In the genomic region with DNA sequence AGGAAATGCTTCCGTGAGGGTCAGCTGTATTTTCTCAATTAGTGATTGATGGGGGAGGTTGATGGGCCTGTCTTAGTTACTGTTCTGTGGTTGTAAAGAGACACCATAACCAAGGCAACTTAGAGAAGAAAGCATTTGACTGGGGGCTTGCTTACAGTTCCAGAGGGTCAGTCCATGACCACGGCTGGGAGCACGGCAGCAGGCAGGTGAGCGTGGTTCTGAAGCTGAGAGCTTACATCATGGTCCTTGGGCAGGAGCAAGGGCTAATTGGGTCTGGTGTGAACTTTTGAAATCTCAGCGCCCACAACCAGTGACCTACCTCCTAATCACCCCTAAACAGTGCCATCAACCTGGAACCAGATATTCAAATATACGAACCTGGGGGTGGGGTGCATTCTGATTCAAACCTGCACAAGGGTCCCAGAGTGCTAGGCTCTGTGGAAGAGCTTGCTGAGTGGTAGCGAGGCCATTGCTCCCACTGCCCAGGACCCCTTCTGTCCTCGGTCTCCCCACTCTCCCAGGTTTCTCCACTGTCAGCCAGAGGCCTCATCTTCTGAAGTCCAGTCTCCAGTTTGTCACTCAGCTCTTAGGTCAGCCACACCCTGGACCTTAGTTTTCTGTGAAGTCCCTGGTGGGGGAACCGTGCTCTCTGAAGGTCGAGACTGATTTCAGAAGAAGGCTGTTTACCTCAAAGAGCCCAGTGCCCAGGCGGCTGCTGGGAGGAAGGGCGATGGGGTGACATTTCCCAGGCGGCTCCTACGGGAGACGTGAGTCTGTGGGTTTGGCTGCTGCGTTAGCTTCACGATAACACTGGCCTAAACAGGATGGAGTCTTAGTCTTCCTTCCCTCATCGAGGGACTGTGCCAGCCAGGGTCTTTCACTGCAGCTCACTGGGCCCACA, we compare ENCODE assay signal across 16 mouse cellular contexts. TPM values are rescaled to one million over a fixed set of nuclear protein-coding genes. Genes with fewer than 3 reads are reported as not detected.
A peak's percentile ranks its signal among the peaks of the same experiment; 100 is the strongest.
DNase-seq lines count a peak whose midpoint lies in the region; ATAC-seq and TF ChIP-seq lines count a peak whose summit lies in the region.
"Had no signal": no experiment of that assay in that cellular context is flagged by ENCODE, and none has a peak within 500 bp of the region (broad histone marks: within the 10 kb centered on the region; RNA-seq: fewer than 3 reads in every experiment).

No protein-coding gene starts in this region.

- H3K4me2 ChIP-seq in stomach, embryonic 15.5 days = no peak overlapping the region
- H3K4me2 ChIP-seq in stomach, postnatal 0 days (replicated peaks; ENCODE audit: low read depth) = no peak overlapping the region
- H3K4me2 ChIP-seq in liver, embryonic 13.5 days = peak overlapping the region; percentile 40; the same call in 1 of the 2 replicates
- H3K4me2 ChIP-seq in hindbrain, embryonic 12.5 days (replicated peaks) = no peak overlapping the region
- H3K4me2 ChIP-seq: intestine, embryonic 15.5 days; neural tube, embryonic 12.5 days had no signal

- peak; percentile 24 for DNase-seq in kidney, adult 18-20 months
- DNase-seq in kidney, adult 9 months = no peak
- no peak for DNase-seq in stomach, postnatal 0 days (ENCODE audit: low spot score)
- no peak for DNase-seq in liver, embryonic 13.5 days
- no peak for DNase-seq in left cerebral cortex, postnatal 36 days (ENCODE audit: low spot score in 2 of 2)
- DNase-seq: adrenal gland, adult 8-10 months; cerebellum, adult 11 months; left cerebral cortex, postnatal 4 days; midbrain, embryonic 14.5 days; thymus, postnatal 36 days had no signal

- 0 out of 2 replicates have a peak overlapping the region, but pooled peaks have one; percentile 16 for H3K27ac ChIP-seq in stomach, embryonic 15.5 days
- H3K27ac ChIP-seq in stomach, postnatal 0 days (replicated peaks) = no peak overlapping the region
- peak overlapping the region; percentile 53; the same call in 1 of the 2 replicates for H3K27ac ChIP-seq in liver, embryonic 13.5 days
- no peak overlapping the region for H3K27ac ChIP-seq in hindbrain, embryonic 12.5 days
- H3K27ac ChIP-seq: intestine, embryonic 15.5 days; neural tube, embryonic 12.5 days had no signal

- H3K36me3 ChIP-seq in stomach, embryonic 15.5 days = no peaks in the 10 kb centered on the region
- H3K36me3 ChIP-seq in stomach, postnatal 0 days (ENCODE audit: control insufficient read depth, insufficient read depth, low read length) = no peaks in the 10 kb centered on the region
- no peaks in the 10 kb centered on the region for H3K36me3 ChIP-seq in liver, embryonic 13.5 days
- H3K36me3 ChIP-seq in hindbrain, embryonic 12.5 days = no peaks in the 10 kb centered on the region
- H3K36me3 ChIP-seq: intestine, embryonic 15.5 days; neural tube, embryonic 12.5 days had no signal

- H3K27me3 ChIP-seq in stomach, embryonic 15.5 days (replicated peaks) = no peaks in the 10 kb centered on the region
- no peaks in the 10 kb centered on the region for H3K27me3 ChIP-seq in stomach, postnatal 0 days (ENCODE audit: control insufficient read depth, insufficient read depth, low read length)
- H3K27me3 ChIP-seq in liver, embryonic 13.5 days = no peaks in the 10 kb centered on the region
- 0 out of 2 replicates have a peak, but pooled peaks cover 4% of the 10 kb centered on the region for H3K27me3 ChIP-seq in hindbrain, embryonic 12.5 days
- H3K27me3 ChIP-seq: intestine, embryonic 15.5 days; neural tube, embryonic 12.5 days; Patski had no signal

- WGBS in stomach, embryonic 15.5 days = 60% methylated on average over 18 of the region's 18 CpGs
- 62% methylated on average over 18 of the region's 18 CpGs for WGBS in stomach, postnatal 0 days
- 31% methylated on average over 18 of the region's 18 CpGs for WGBS in liver, embryonic 13.5 days (ENCODE audit: insufficient replicate concordance)
- WGBS in hindbrain, embryonic 12.5 days = 81% methylated on average over 18 of the region's 18 CpGs

- no peak for ATAC-seq in stomach, embryonic 15.5 days (ENCODE audit: insufficient read depth, low FRiP score, low read depth)
- ATAC-seq in stomach, postnatal 0 days (ENCODE audit: low FRiP score, low TSS enrichment) = no peak
- ATAC-seq in liver, embryonic 13.5 days (ENCODE audit: low read depth) = no peak
- ATAC-seq in hindbrain, embryonic 12.5 days (ENCODE audit: low FRiP score) = no peak
- ATAC-seq: CD4-positive, CD25-positive, alpha-beta regulatory T cell, adult 4 months; intestine, embryonic 15.5 days; Patski had no signal

- H3K9me3 ChIP-seq in stomach, embryonic 15.5 days = no peaks in the 10 kb centered on the region
- H3K9me3 ChIP-seq in stomach, postnatal 0 days (ENCODE audit: control insufficient read depth, low read length) = no peaks in the 10 kb centered on the region
- no peaks in the 10 kb centered on the region for H3K9me3 ChIP-seq in liver, embryonic 13.5 days (replicated peaks)
- H3K9me3 ChIP-seq in hindbrain, embryonic 12.5 days (replicated peaks) = no peaks in the 10 kb centered on the region
- H3K9me3 ChIP-seq: intestine, embryonic 15.5 days; neural tube, embryonic 12.5 days had no signal

- no peak overlapping the region for H3K9ac ChIP-seq in stomach, embryonic 15.5 days
- H3K9ac ChIP-seq in stomach, postnatal 0 days (ENCODE audit: low read length) = no peak overlapping the region
- H3K9ac ChIP-seq in liver, embryonic 13.5 days = 0 out of 2 replicates have a peak overlapping the region, but pooled peaks have one; percentile 4
- no peak overlapping the region for H3K9ac ChIP-seq in hindbrain, embryonic 12.5 days
- H3K9ac ChIP-seq: intestine, embryonic 15.5 days; neural tube, embryonic 12.5 days had no signal

- intact Hi-C loops in left cerebral cortex, postnatal 36 days (cut with DNase I) = loop anchor here (5.0 kb wide), 1 partner anchor 95 kb away; the partner anchor contains the start of gene Grasp

- no peak overlapping the region for H3K4me3 ChIP-seq in stomach, embryonic 15.5 days (replicated peaks)
- no peak overlapping the region for H3K4me3 ChIP-seq in stomach, postnatal 0 days (ENCODE audit: low read depth, low read length)
- peak overlapping the region; percentile 32 for H3K4me3 ChIP-seq in liver, embryonic 13.5 days (replicated peaks)
- no peak overlapping the region for H3K4me3 ChIP-seq in hindbrain, embryonic 12.5 days
- H3K4me3 ChIP-seq: intestine, embryonic 15.5 days; neural tube, embryonic 12.5 days had no signal

- TF ChIP-seq EP300 in stomach, postnatal 0 days (optimal IDR thresholded peaks at IDR 0.05) = no peak

- H3K4me1 ChIP-seq in stomach, embryonic 15.5 days = peaks cover 16% of the 10 kb centered on the region
- no peaks in the 10 kb centered on the region for H3K4me1 ChIP-seq in stomach, postnatal 0 days (replicated peaks; ENCODE audit: control insufficient read depth, insufficient read depth)
- peaks cover 38% of the 10 kb centered on the region for H3K4me1 ChIP-seq in liver, embryonic 13.5 days (replicated peaks)
- peaks cover 6% of the 10 kb centered on the region; the same call in 1 of the 2 replicates for H3K4me1 ChIP-seq in hindbrain, embryonic 12.5 days
- H3K4me1 ChIP-seq: neural tube, embryonic 12.5 days had no signal

- TF ChIP-seq CTCF in stomach, postnatal 0 days (IDR thresholded peaks at IDR 0.05; ENCODE audit: low read depth) = no peak

RNA-seq across cellular contexts. Expression of gene 6030408B16Rik, which starts 24.2 kb away (rescaled TPM):
- polyA plus RNA-seq in stomach, embryonic 15.5 days (2015; fragmentation: Nextera tagmentation; extraction: Ambion mirVana) = 9.5 and 11.6 TPM in 2 replicates
- 2.4 TPM in 2 replicates for polyA plus RNA-seq in stomach, postnatal 0 days (2015; fragmentation: Nextera tagmentation; extraction: Ambion mirVana)
- 0.13 and 0.22 TPM in 2 replicates for polyA plus RNA-seq in liver, embryonic 13.5 days (2015; fragmentation: Nextera tagmentation; extraction: Ambion mirVana)
- 0.31 and 0.87 TPM in 2 replicates for polyA plus RNA-seq in hindbrain, embryonic 12.5 days (2016; fragmentation: Nextera tagmentation; extraction: Ambion mirVana)
- under 1 TPM; 0.27 to 0.37 TPM for total RNA-seq in left cerebral cortex, postnatal 36 days (2021)
- polyA plus RNA-seq: CD4-positive, CD25-positive, alpha-beta regulatory T cell, adult 4 months; Patski had no signal

RNA-seq across cellular contexts. Expression of gene Atg101, which starts 33.1 kb away (rescaled TPM):
- 66.0 and 66.4 TPM in 2 replicates for polyA plus RNA-seq in stomach, embryonic 15.5 days (2015; fragmentation: Nextera tagmentation; extraction: Ambion mirVana)
- 49.3 and 50.4 TPM in 2 replicates for polyA plus RNA-seq in stomach, postnatal 0 days (2015; fragmentation: Nextera tagmentation; extraction: Ambion mirVana)
- polyA plus RNA-seq in liver, embryonic 13.5 days (2015; fragmentation: Nextera tagmentation; extraction: Ambion mirVana) = 29.6 and 31.7 TPM in 2 replicates
- 62.0 and 66.5 TPM in 2 replicates for polyA plus RNA-seq in hindbrain, embryonic 12.5 days (2016; fragmentation: Nextera tagmentation; extraction: Ambion mirVana)
- total RNA-seq in left cerebral cortex, postnatal 36 days (2021) = 10 to 100 TPM; 43.5 to 45.5 TPM

RNA-seq across cellular contexts. Expression of gene Krt80, which starts 52.8 kb away (rescaled TPM):
- polyA plus RNA-seq in stomach, embryonic 15.5 days (2015; fragmentation: Nextera tagmentation; extraction: Ambion mirVana) = 7.7 and 12.7 TPM in 2 replicates
- polyA plus RNA-seq in stomach, postnatal 0 days (2015; fragmentation: Nextera tagmentation; extraction: Ambion mirVana) = 63.0 and 75.8 TPM in 2 replicates
- 0.10 TPM in 2 replicates for polyA plus RNA-seq in liver, embryonic 13.5 days (2015; fragmentation: Nextera tagmentation; extraction: Ambion mirVana)
- polyA plus RNA-seq in hindbrain, embryonic 12.5 days (2016; fragmentation: Nextera tagmentation; extraction: Ambion mirVana) = 0.14 and 0.21 TPM in 2 replicates
- total RNA-seq in left cerebral cortex, postnatal 36 days (2021) = 1 to 10 TPM; 3.4 to 6.1 TPM
- polyA plus RNA-seq: midbrain, embryonic 14.5 days; neural tube, embryonic 12.5 days had no signal

Comparison
In these comparisons a context has a peak if more than half of its experiments do, and no peak if none do; other contexts are left out.
1. H3K27ac ChIP-seq: peak in stomach, embryonic 15.5 days (single experiment) and liver, embryonic 13.5 days (single experiment); none in stomach, postnatal 0 days (single experiment) and hindbrain, embryonic 12.5 days (single experiment).